Mouse (Mus musculus) embryonic facial prominence, embryonic 15.5 days (tissue): Measurements from ENCODE around the gene Ccnl2. TPM values are rescaled to one million over a fixed set of nuclear protein-coding genes. Genes with fewer than 3 reads are reported as not detected.
A peak's percentile ranks its signal among the peaks of the same experiment; 100 is the strongest.

Source experiments
- ATAC-seq: fragments of 200-750 bp; cut with Nextera tagmentation; 2 replicates; pipeline ENCODE4 v1.8.0; 2017; ENCODE audit warnings: low read depth, moderate TSS enrichment; ENCODE audit not compliant: insufficient number of reproducible peaks, low FRiP score, low TSS enrichment
- H3K27ac ChIP-seq: fragments of 300-500 bp; sonication (generic); replicated peaks from 2 replicates; pipeline ENCODE4 v1.5.1; 2015; ENCODE audit warnings: mild to moderate bottlenecking, inconsistent platforms
- H3K27me3 ChIP-seq: fragments of 300-500 bp; sonication (generic); 2 replicates; pipeline ENCODE4 v1.6.1; 2015; ENCODE audit warnings: inconsistent platforms
- H3K36me3 ChIP-seq: fragments of 300-500 bp; sonication (generic); 2 replicates; pipeline ENCODE4 v1.6.1; 2015; ENCODE audit warnings: mild to moderate bottlenecking, inconsistent platforms
- H3K4me1 ChIP-seq: fragments of 300-500 bp; sonication (generic); 2 replicates; pipeline ENCODE4 v1.6.1; 2015; ENCODE audit warnings: inconsistent platforms
- H3K4me2 ChIP-seq: fragments of 300-500 bp; sonication (generic); replicated peaks from 2 replicates; pipeline ENCODE4 v1.6.1; 2015; ENCODE audit warnings: mild to moderate bottlenecking, inconsistent platforms
- H3K4me3 ChIP-seq: fragments of 300-500 bp; sonication (generic); replicated peaks from 2 replicates; pipeline ENCODE4 v1.5.1; 2015; ENCODE audit warnings: mild to moderate bottlenecking, inconsistent platforms
- H3K9ac ChIP-seq: fragments of 300-500 bp; sonication (generic); 2 replicates; pipeline ENCODE4 v1.6.1; 2015; ENCODE audit warnings: inconsistent platforms
- H3K9me3 ChIP-seq: fragments of 300-500 bp; sonication (generic); replicated peaks from 2 replicates; pipeline ENCODE4 v1.6.1; 2016; ENCODE audit warnings: inconsistent platforms
- WGBS: fragments of 180-500 bp; shearing (Covaris S2); methylation state at CpG from one replicate; pipeline ENCODE4 v1.1.7; 2015; 5-methylcytosine and 5-hydroxymethylcytosine counted together
- polyA plus RNA-seq: library from polyadenylated mRNA; unstranded; fragments of >200 nt; fragmentation: Nextera tagmentation; extraction: Ambion mirVana; gene quantifications from 2 replicates; pipeline ENCODE4 v1.2.1, GENCODE M21; 2015

Gene Ccnl2
- polyA plus RNA-seq, 1 experiment from 2014 or later = 206 TPM

DNA sequence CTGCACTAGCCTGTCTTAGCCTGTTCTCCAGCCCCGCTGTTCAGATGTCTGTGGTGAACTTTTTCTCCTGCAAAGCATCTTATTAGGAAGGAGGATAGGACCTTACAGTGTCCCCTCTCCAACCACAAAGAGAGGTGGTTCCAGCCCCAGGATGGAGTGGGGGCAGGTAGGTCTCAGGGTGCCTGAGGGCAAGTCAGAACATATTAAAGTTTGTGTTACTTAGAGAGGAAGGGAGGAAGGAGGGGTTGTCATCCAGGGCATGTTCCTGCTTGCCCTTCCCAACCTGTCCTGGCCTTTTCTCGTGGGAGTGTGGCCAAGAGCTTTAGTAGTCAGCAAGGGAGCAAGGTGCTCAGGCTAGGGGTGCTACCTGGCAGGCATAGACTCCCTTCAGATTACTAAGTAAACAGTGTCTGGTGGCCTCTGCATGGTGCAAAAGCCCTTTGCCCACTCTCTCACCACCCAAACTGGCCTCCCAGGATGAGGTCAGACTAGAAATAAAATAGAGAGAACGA, 21.6 kb upstream of the Ccnl2 start:
- no peaks in the 10 kb centered on the region for H3K27me3 ChIP-seq
- H3K4me1 ChIP-seq = no peaks in the 10 kb centered on the region
- peak; percentile 34; the same call in 1 of the 2 replicates for ATAC-seq
- 0 out of 2 replicates have a peak overlapping the region, but pooled peaks have one; percentile 39 for H3K27ac ChIP-seq
- no peak overlapping the region for H3K4me3 ChIP-seq
- H3K9ac ChIP-seq = no peak overlapping the region
- 46% methylated on average over 3 of the region's 3 CpGs for WGBS
- no peaks in the 10 kb centered on the region for H3K36me3 ChIP-seq
- H3K9me3 ChIP-seq = no peaks in the 10 kb centered on the region
- no peak overlapping the region for H3K4me2 ChIP-seq

DNA sequence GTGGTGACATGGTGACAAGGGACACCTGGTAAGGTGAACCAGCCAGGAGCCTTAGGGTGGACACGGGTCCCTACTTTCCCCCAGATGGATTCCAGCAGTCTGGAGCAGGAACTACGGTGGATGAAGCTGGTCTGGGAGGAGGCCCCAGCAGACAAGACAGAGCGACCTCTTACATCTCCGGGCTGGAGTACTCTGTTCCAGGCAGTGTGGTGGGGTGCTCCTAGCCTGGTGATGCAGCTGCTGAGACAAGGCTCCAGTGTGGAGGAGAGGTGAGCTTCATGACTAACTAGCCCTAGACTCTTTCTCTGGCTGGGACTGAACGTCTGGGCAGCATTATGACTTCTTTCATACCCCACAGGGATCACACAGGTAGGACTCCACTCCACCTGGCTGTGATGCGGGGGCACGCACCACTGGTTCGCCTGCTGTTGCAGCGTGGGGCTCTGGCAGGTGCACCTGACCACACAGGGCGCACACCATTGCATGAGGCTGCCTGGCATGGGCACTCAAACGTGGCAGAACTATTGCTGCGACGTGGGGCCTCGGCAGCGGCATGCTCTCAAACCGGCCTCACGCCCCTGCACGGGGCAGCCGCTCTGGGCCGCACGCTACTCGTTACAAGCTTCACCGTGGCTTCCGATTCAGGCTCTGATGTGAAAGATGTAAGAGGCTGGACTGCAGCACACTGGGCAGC, 20.9 kb upstream of the Ccnl2 start:
- no peak overlapping the region for H3K9ac ChIP-seq
- H3K4me2 ChIP-seq = no peak overlapping the region
- H3K4me1 ChIP-seq = no peaks in the 10 kb centered on the region
- H3K4me3 ChIP-seq = no peak overlapping the region
- no peak for ATAC-seq
- H3K36me3 ChIP-seq = no peaks in the 10 kb centered on the region
- WGBS = 71% methylated on average over 24 of the region's 24 CpGs
- H3K9me3 ChIP-seq = no peaks in the 10 kb centered on the region
- H3K27ac ChIP-seq = 0 out of 2 replicates have a peak overlapping the region, but pooled peaks have one; percentile 39
- no peaks in the 10 kb centered on the region; the same call in 1 of the 2 replicates for H3K27me3 ChIP-seq

DNA sequence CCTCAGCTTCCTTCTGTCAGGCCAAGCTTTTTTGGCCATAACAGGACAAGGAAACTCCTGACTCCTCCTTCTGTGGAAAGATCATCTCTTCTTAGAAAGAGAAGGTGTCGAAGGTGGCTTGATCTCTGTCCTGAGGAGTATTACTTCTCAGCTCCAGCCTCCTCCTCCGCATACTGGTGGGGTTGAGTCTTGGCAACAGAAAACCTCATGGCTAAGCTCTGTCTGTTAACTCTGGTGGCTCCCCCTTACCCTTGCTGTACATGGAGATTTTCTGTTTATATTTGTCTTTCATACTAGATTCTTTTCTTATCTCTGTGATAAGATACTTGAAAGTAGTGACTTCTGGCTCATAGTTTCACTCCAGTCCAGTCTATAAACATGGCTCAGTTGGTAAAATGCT, 18.6 kb upstream of the Ccnl2 start:
- Histone ChIP-seq H3K4me1 (no peaks in the 10 kb centered on the region), H3K27me3 (no peaks in the 10 kb centered on the region; the same call in 1 of the 2 replicates), H3K4me2 (no peak overlapping the region), H3K36me3 (no peaks in the 10 kb centered on the region), H3K9ac (no peak overlapping the region), H3K9me3 (no peaks in the 10 kb centered on the region), H3K4me3 (no peak overlapping the region), H3K27ac (no peak overlapping the region)
- ATAC-seq = no peak
- WGBS = 81% methylated on average over 2 of the region's 2 CpGs

DNA sequence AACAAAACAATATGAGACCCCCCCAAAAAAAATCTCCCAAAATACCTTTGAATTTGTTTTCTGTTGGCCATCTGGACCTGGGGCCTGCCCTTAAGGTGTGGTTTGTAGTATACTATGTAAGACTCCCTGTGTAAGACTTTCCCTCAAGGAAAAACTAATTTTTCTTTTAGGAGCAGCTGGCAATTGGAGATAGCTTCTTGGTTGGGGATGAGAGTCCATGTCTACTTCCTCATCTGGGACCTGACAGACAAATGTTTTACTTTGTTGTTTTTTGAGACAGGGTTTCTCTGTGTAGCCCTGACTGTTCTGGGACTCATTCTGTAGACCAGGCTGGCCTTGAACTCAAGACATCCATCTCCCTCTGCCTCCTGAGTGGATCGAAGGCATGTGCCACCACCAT, 10.2 kb upstream of the Ccnl2 start:
- Histone ChIP-seq H3K9ac (no peak overlapping the region), H3K27ac (no peak overlapping the region), H3K4me2 (no peak overlapping the region), H3K4me1 (peaks cover 21% of the 10 kb centered on the region), H3K36me3 (peaks cover 11% of the 10 kb centered on the region), H3K9me3 (no peaks in the 10 kb centered on the region), H3K4me3 (no peak overlapping the region), H3K27me3 (no peaks in the 10 kb centered on the region)
- ATAC-seq = no peak
- 94% methylated on average over 1 of the region's 1 CpGs for WGBS

DNA sequence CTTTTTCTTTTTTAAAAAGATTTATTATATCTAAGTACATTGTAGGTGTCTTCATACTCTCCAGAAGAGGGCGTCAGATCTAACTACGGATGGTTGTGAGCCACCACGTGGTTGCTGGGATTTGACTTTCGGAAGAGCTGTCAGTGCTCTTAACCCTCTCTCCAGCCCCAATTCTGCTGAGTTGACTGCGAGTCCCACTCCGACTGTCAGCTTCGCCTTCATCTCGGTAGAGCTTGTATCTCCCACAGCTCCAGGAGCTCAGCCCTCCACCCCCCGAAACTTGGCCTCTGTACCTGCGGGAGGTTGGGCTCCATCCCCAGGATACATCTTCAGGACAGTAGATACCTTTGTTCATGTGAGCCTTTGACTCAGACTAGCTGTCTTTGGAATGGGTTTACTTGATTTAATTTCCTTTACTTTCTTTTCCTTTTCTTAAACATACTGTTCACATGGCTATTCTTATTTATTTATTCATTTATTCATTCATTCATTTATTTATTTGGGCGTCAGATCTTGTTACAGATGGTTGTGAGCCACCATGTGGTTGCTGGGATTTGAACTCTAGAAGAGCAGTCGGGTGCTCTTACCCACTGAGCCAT, 9.4 kb upstream of the Ccnl2 start, which contains the start of gene Mrpl20:
Gene Mrpl20 (plus strand): TSS at position 138 of the 599 bp plus-strand sequence.
- Histone ChIP-seq H3K36me3 (peaks cover 17% of the 10 kb centered on the region), H3K27me3 (no peaks in the 10 kb centered on the region), H3K27ac (peak within 1 kb of the TSS; percentile 71), H3K9me3 (no peaks in the 10 kb centered on the region), H3K4me1 (peaks cover 21% of the 10 kb centered on the region), H3K4me2 (peak within 1 kb of the TSS; percentile 69), H3K4me3 (peak within 1 kb of the TSS; percentile 74), H3K9ac (peak within 1 kb of the TSS; percentile 74)
- WGBS = 7% methylated on average over 12 of the region's 12 CpGs
- peak; percentile 53 for ATAC-seq

DNA sequence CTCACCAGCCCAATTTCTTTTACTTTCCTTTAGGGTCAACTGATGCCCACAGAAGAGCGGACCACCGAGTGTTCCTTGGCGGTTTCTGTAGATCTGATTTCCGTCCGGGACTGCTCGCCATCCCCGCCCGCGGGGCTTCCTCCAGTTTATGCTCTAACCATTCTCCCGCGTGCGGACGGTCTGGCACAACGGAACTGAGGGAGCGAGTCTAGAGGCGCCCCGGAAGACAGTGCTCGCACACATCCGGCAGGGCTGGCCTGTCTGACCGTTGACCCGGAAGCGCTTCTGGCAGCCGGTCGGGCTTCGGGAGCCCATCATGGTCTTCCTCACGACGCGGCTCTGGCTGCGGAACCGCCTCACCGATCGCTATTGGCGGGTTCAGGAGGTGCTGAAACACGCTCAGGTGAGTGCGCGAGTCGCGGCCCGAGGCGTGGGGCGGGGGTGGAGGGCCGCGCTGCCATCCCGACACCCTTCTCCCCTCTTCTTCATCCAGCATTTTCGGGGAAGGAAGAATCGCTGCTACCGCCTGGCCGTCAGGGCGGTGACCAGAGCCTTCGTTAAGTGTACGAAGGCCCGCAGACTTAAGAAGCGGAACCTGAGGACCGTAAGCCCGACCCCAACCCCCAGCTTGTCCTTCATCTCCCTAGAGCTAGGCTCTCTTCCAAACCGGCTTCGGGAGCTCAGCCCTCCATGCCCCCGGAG, 8.8 kb upstream of the Ccnl2 start:
- WGBS = under 1% methylated on average over 58 of the region's 58 CpGs
- H3K36me3 ChIP-seq = peaks cover 23% of the 10 kb centered on the region
- peak; percentile 96 for ATAC-seq
- peak overlapping the region; percentile 74 for H3K9ac ChIP-seq
- no peaks in the 10 kb centered on the region for H3K9me3 ChIP-seq
- peak overlapping the region; percentile 71 for H3K27ac ChIP-seq
- H3K4me1 ChIP-seq = peaks cover 21% of the 10 kb centered on the region
- no peaks in the 10 kb centered on the region for H3K27me3 ChIP-seq
- H3K4me3 ChIP-seq = peak overlapping the region; percentile 74
- H3K4me2 ChIP-seq = peak overlapping the region; percentile 69

DNA sequence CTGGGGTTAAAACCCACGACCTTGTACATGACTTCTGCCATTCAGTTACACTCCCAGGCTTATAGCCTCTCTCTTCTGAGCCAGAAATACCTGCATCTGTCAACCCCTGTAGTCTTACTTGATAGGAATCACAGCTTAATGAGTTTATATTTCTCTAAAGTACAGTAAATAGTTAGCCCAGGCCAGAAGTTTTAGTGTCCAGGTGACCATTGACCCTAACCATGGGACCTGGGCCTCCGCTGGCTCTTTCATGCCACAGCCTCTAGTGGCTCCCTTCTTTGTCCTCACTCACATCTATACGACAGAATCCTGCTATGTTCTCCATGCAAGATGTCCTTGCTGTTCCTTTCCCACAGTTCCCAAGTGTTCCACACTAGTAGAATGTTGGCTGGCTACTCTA, 4.4 kb upstream of the Ccnl2 start:
- H3K36me3 ChIP-seq = peaks cover 48% of the 10 kb centered on the region
- no peak overlapping the region for H3K4me3 ChIP-seq
- no peaks in the 10 kb centered on the region for H3K9me3 ChIP-seq
- H3K27me3 ChIP-seq = no peaks in the 10 kb centered on the region
- ATAC-seq = no peak
- H3K27ac ChIP-seq = no peak overlapping the region
- H3K4me1 ChIP-seq = peaks cover 25% of the 10 kb centered on the region
- H3K9ac ChIP-seq = no peak overlapping the region
- 83% methylated on average over 3 of the region's 3 CpGs for WGBS
- no peak overlapping the region for H3K4me2 ChIP-seq

DNA sequence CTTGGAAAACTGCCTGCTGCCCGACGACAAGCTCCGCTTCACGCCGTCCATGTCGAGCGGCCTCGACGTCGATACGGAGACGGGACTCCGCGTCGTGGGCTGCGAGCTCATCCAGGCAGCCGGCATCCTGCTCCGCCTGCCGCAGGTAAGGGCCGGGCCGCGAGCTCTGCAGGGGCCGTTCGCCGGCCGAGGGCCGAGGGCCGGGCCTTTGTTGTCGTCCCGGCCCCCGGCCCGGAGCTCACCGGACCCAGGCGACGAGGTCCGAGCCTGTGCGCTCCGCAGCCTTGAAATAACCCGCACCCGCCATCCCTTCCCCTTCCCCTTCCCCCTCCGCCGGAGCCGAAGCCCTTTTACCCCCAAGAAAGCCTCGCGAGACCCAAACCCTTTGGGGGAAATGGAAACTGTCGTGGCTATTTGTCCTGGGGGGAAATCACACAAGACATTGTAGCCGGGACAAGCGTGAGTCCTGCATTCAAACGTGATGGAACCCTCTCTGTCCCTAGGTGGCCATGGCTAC, 434 bp downstream of the Ccnl2 start:
- under 1% methylated on average over 48 of the region's 49 CpGs for WGBS
- H3K9ac ChIP-seq = peak overlapping the region; percentile 100
- H3K4me1 ChIP-seq = peaks cover 20% of the 10 kb centered on the region
- H3K4me2 ChIP-seq = peak overlapping the region; percentile 79
- H3K27me3 ChIP-seq = no peaks in the 10 kb centered on the region
- H3K4me3 ChIP-seq = peak overlapping the region; percentile 100
- no peaks in the 10 kb centered on the region for H3K9me3 ChIP-seq
- H3K27ac ChIP-seq = peak overlapping the region; percentile 96
- peaks cover 73% of the 10 kb centered on the region for H3K36me3 ChIP-seq
- ATAC-seq = peak; percentile 6; the same call in 1 of the 2 replicates

DNA sequence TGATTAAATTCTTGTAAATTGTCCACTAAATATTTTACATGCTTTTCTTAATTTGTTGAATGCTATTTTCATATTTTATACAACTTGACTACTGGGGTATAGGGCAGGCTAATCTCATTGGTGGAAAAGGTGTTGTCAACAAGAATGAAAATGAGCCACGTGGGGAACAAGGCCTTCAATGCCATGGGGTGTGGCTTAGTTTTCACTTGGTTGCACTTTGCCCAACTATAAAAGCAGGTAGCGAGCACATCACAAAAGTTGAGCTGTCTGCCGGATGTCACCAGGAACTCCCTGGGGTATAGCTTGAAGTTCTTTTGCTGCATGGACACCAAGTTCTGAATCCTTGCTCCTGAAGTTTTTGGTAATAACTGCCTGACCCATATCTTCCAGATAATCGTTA, 5.2 kb downstream of the Ccnl2 start:
- Histone ChIP-seq H3K4me2 (no peak overlapping the region), H3K9ac (no peak overlapping the region), H3K4me3 (no peak overlapping the region), H3K9me3 (no peaks in the 10 kb centered on the region), H3K27me3 (no peaks in the 10 kb centered on the region), H3K36me3 (peaks cover 86% of the 10 kb centered on the region), H3K27ac (no peak overlapping the region), H3K4me1 (peaks cover 13% of the 10 kb centered on the region)
- WGBS = 87% methylated on average over 4 of the region's 4 CpGs
- no peak for ATAC-seq

DNA sequence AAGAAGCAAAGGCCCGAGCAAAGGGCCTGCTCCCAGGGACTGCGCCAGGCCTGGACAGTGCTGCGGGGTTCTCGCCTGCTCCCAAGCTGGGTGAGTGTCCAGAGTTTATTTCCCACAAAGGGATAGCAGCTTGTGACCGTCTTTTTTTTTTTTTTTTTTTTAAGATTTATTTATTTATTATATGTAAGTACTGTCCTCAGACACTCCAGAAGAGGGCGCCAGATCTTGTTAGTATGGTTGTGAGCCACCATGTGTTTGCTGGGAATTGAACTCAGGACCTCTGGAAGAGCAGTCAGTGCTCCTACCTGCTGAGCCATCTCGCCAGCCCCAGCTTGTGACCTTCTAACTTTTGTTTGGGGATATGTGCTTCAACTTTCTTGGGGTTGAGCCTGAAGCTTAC, 8.7 kb downstream of the Ccnl2 start:
- Histone ChIP-seq H3K4me3 (no peak overlapping the region), H3K4me1 (no peaks in the 10 kb centered on the region), H3K9me3 (no peaks in the 10 kb centered on the region), H3K27me3 (no peaks in the 10 kb centered on the region), H3K9ac (no peak overlapping the region), H3K36me3 (peaks cover 94% of the 10 kb centered on the region), H3K27ac (no peak overlapping the region), H3K4me2 (no peak overlapping the region)
- no peak for ATAC-seq
- WGBS = 78% methylated on average over 7 of the region's 7 CpGs

DNA sequence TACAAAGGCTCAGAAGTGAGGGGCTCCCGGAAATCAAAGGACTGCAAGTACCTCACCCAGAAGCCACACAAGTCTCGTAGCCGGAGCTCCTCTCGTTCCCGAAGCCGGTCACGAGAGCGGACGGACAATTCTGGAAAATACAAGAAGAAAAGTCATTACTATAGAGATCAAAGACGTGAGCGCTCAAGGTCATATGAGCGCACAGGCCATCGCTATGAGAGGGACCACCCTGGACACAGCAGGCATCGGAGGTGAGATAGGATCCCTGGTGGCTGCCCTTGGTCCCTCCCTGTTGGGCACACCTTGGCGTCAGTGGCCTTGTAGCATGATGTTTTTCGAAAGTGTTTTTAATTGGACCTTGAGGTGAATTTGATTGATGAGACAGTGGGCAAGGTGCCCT, 11.2 kb downstream of the Ccnl2 start:
- no peak overlapping the region for H3K4me2 ChIP-seq
- H3K9ac ChIP-seq = no peak overlapping the region
- WGBS = 94% methylated on average over 16 of the region's 16 CpGs
- no peak for ATAC-seq
- no peaks in the 10 kb centered on the region for H3K9me3 ChIP-seq
- peaks cover 87% of the 10 kb centered on the region for H3K36me3 ChIP-seq
- no peaks in the 10 kb centered on the region for H3K27me3 ChIP-seq
- no peak overlapping the region for H3K4me3 ChIP-seq
- H3K27ac ChIP-seq = no peak overlapping the region
- no peaks in the 10 kb centered on the region for H3K4me1 ChIP-seq
